Mouse (Mus musculus): ENCODE measurements around the gene Cd70. TPM values are rescaled to one million over a fixed set of nuclear protein-coding genes. Genes with fewer than 3 reads are reported as not detected.
"Not testable (repeated sequence)": the region's sequence is repeated elsewhere in the genome, so short reads cannot be mapped to it uniquely, and the experiment has no call there.

Cd70 gene
- polyA plus RNA-seq, 1 experiment from 2014 or later, result 0.38 TPM

DNA sequence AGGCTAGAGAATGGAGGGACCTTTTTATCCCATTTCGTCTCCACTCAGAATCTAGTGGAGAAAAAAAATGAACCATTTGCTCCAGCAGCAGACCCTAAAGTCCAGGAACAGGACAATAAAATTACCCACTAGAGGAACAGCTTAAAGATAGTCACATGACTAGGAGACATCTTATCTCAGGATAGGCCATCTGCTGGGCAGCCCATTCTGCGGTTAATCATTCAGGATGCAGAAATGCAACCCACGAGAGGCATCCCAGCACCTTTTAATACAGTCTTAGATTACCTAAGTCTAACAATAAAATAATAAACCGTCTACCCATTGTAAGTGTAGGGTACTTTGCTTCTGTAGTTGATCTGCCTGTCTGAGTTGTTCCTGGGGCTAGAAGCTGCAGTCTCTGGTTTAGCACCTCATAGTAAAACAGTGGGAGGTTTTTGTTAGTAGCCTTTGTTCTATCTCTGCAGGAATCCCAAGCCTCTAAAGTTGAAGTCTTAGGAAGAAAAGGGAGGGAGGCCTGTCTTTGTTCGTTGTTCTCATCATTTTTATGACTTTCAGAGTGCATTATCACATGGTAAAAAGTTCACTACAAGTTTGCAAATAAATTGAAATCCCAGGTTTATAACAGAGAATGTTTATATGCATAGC lies 21.2 kb upstream of the Cd70 start:
- no peak overlapping the region for H3K4me2 ChIP-seq
- no peak overlapping the region for H3K27ac ChIP-seq
- H3K36me3 ChIP-seq, result no peaks in the 10 kb centered on the region
- peaks cover 2% of the 10 kb centered on the region; the same call in 1 of the 2 replicates for H3K4me1 ChIP-seq
- H3K9ac ChIP-seq, result no peak overlapping the region
- ATAC-seq (replicated peaks; ENCODE audit: low FRiP score), result no peak
- 36% methylated on average over 5 of the region's 5 CpGs for WGBS
- H3K4me3 ChIP-seq (replicated peaks), result no peak overlapping the region
- H3K9me3 ChIP-seq (replicated peaks), result no peaks in the 10 kb centered on the region
- H3K27me3 ChIP-seq, result no peaks in the 10 kb centered on the region

DNA sequence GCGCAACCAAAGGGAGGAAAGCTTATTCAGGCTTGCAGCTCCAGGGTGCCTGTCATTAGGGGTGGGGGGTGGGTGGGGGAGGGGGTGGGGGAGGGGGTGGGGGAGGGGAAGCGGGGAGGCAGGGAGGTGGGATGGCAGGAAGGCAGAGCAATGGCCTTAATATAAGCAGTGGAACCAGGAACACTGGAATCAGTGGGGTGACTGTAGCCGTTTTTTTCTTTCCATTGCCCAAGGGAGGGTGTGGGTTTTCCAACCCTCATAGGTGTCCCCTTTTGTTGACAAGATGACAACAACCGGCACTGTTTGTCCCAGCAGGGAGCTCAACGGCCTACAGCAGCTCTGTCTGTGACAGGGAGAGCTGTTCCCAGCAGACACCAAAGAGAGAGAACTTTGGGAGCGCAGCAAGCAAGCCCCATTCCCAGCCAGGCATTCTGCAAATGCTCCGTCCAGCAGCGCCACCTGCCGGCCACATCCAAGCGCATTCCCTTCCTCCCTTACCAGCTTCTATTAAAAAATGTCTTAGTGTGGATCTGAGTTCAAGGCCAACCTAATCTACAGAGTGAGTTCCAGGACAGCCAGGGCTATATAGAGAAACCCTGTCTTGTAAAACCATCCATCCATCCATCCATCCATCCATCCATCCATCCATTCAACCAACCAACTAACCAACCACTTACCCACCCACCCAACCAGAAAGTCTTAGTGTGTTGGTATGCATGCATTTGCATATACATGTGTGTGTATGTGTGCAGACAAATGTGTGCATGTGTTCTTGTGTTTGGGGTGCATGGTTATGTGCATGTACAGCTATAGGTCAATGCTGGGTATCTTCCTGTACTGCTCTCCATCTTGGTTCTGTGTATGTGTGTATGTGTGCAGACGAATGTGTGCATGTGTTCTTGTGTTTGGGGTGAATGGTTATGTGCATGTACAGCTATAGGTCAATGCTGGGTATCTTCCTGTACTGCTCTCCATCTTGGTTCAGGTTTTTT lies 17.5 kb upstream of the Cd70 start:
- Histone ChIP-seq H3K36me3 (no peaks in the 10 kb centered on the region), H3K9me3 (replicated peaks) (no peaks in the 10 kb centered on the region), H3K27ac (no peak overlapping the region), H3K4me3 (replicated peaks) (no peak overlapping the region), H3K27me3 (no peaks in the 10 kb centered on the region), H3K9ac (no peak overlapping the region), H3K4me1 (peaks cover 2% of the 10 kb centered on the region; the same call in 1 of the 2 replicates), H3K4me2 (peak overlapping the region; percentile 44)
- 9% methylated on average over 10 of the region's 11 CpGs for WGBS
- peak; percentile 87 for ATAC-seq (replicated peaks; ENCODE audit: low FRiP score)

DNA sequence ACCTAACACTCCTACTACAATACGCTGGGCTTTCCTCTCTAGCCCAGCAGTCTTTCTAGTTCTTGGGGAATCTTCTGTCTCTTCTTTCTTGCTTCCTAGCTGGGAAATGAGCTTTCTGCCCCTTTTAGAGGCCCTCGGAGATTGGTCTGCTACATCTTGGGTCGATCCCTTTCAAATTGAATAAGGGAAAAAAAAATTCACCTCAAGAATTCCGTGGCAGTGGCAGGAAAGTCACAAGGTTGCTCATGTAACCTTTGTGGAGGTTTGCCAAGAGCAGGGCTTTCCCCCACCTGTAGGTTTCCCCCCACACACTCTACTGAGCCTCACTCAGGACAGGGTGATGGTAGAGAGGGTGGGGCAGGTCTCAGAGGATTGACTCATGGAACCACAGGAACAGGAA lies 4.2 kb upstream of the Cd70 start:
- Histone ChIP-seq H3K36me3 (no peaks in the 10 kb centered on the region), H3K27ac (no peak overlapping the region), H3K4me3 (replicated peaks) (no peak overlapping the region), H3K27me3 (peaks cover 21% of the 10 kb centered on the region), H3K4me1 (peaks cover 10% of the 10 kb centered on the region), H3K4me2 (no peak overlapping the region), H3K9me3 (replicated peaks) (no peaks in the 10 kb centered on the region), H3K9ac (no peak overlapping the region)
- ATAC-seq (replicated peaks; ENCODE audit: low FRiP score), result no peak
- WGBS, result 83% methylated on average over 4 of the region's 4 CpGs

DNA sequence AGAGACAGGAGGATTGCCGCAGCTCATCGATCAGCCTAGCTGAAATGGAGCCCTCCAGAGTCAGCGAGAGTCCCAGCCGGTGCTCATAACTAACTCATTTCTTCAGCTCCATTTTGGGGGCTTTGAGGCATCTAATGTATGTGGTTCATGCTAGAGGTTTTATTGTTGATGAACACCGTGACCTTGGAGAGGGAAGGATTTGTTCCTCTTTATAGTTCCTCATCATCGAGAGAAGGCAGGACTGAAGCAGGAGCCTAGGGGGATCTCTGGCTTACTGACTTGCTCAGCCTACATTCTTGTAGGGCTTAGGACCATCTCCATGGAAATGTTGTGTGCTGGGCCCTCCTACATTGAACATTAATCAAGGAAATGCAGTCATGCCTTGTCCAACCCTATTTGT lies 3.4 kb upstream of the Cd70 start:
- no peak overlapping the region for H3K9ac ChIP-seq
- no peaks in the 10 kb centered on the region for H3K9me3 ChIP-seq (replicated peaks)
- H3K4me3 ChIP-seq (replicated peaks), result no peak overlapping the region
- 85% methylated on average over 6 of the region's 6 CpGs for WGBS
- H3K27ac ChIP-seq, result no peak overlapping the region
- ATAC-seq (replicated peaks; ENCODE audit: low FRiP score), result no peak
- H3K4me1 ChIP-seq, result peaks cover 10% of the 10 kb centered on the region
- peaks cover 29% of the 10 kb centered on the region for H3K27me3 ChIP-seq
- no peaks in the 10 kb centered on the region for H3K36me3 ChIP-seq
- no peak overlapping the region for H3K4me2 ChIP-seq

DNA sequence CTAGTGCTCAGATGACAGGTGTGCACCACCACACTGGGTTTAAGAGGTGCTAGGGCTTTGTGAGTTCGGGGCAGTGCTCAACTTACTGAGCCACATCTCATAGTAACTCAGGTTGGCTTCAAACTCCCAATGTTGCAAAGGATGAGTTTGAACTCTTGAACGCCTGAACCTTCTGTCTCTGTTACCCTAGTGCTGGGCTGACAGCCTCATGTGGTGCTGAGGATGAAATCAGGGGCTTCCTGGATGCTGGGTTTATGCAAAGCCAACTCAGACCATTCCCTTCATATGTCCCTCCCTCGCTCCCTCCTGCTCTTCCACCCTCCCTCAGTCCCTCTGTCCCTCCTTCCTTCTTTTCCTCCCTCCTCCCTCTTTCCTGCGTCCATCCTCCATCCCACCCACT lies 1.2 kb downstream of the Cd70 start:
- Histone ChIP-seq H3K36me3 (no peaks in the 10 kb centered on the region), H3K9me3 (replicated peaks) (no peaks in the 10 kb centered on the region), H3K27me3 (peaks cover 51% of the 10 kb centered on the region), H3K4me2 (no peak overlapping the region), H3K9ac (no peak overlapping the region), H3K4me1 (peaks cover 10% of the 10 kb centered on the region), H3K4me3 (replicated peaks) (no peak overlapping the region), H3K27ac (no peak overlapping the region)
- ATAC-seq (replicated peaks; ENCODE audit: low FRiP score), result no peak
- 68% methylated on average over 4 of the region's 4 CpGs for WGBS

DNA sequence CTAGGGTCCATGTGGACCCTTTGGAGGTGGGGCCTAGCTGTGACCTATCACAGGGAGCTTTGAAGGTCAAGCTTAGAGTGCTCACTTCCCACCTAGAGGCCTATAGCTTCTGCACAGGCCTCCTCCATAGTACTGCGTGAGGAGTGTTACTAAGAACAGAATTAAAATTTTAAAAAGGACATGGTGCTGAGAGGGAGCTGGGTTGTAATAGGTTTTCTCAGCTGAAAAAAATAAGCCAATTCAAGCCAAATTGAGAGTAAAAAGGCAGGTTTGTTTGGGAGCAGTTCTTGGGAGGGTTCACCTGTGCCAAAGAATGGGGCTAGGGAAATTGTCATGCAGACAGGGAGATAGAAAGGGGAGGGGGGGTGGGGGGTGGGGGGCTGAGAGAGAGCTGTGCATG lies 4.5 kb downstream of the Cd70 start:
- no peak for ATAC-seq (replicated peaks; ENCODE audit: low FRiP score)
- H3K27ac ChIP-seq, result no peak overlapping the region
- no peak overlapping the region for H3K4me3 ChIP-seq (replicated peaks)
- H3K27me3 ChIP-seq, result peaks cover 43% of the 10 kb centered on the region
- 66% methylated on average over 1 of the region's 1 CpGs for WGBS
- H3K9me3 ChIP-seq (replicated peaks), result no peaks in the 10 kb centered on the region
- no peak overlapping the region for H3K4me2 ChIP-seq
- peaks cover 10% of the 10 kb centered on the region for H3K4me1 ChIP-seq
- H3K36me3 ChIP-seq, result no peaks in the 10 kb centered on the region
- H3K9ac ChIP-seq, result no peak overlapping the region

DNA sequence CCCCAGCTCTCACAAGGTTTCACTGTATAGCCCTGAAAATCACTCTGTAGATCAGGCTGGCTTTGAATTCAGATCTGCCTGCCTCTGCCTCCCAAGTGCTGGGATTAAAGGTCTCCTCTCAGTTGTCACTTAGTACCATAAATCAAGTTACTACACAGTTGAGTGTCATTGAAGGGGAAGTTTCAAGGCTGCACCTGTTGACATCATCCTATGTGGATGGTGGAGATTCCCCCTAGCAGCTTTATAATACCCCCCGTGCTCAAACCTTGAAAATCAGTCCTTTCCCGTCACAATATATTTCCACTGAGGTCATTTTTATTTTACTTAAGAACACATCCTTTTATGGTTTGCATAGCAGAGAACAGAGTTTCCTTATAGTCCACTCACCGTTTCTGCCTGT lies 5.9 kb downstream of the Cd70 start:
- H3K27ac ChIP-seq, result no peak overlapping the region
- H3K4me3 ChIP-seq (replicated peaks), result no peak overlapping the region
- no peak overlapping the region for H3K4me2 ChIP-seq
- peaks cover 29% of the 10 kb centered on the region for H3K27me3 ChIP-seq
- WGBS, result 83% methylated on average over 3 of the region's 3 CpGs
- no peak for ATAC-seq (replicated peaks; ENCODE audit: low FRiP score)
- no peak overlapping the region for H3K9ac ChIP-seq
- H3K4me1 ChIP-seq, result no peaks in the 10 kb centered on the region; the same call in 1 of the 2 replicates
- H3K9me3 ChIP-seq (replicated peaks), result no peaks in the 10 kb centered on the region
- H3K36me3 ChIP-seq, result no peaks in the 10 kb centered on the region

DNA sequence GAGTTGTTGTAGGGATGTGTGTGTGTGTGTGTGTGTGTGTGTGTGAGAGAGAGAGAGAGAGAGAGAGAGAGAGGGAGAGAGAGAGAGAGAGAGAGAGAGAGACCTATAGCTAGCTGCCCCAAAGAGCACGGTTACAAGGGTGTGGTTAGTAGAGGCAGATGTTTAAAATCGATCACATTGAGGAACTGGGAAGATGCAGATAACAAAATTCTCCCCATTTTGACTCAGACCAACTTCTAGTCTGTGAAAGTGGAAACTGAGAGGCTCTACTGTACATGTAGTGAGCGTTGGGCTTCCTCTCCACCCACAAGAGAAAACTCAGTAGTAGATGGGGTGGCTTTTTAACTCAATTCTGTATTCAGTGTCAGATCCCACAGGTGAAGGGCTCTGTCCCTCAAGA lies 9.9 kb downstream of the Cd70 start:
- Histone ChIP-seq H3K27ac (no peak overlapping the region), H3K36me3 (no peaks in the 10 kb centered on the region), H3K4me2 (no peak overlapping the region), H3K9me3 (replicated peaks) (no peaks in the 10 kb centered on the region), H3K27me3 (peaks cover under 1% of the 10 kb centered on the region; the same call in 1 of the 2 replicates), H3K4me1 (no peaks in the 10 kb centered on the region), H3K9ac (no peak overlapping the region), H3K4me3 (replicated peaks) (no peak overlapping the region)
- 97% methylated on average over 3 of the region's 3 CpGs for WGBS
- no peak for ATAC-seq (replicated peaks; ENCODE audit: low FRiP score)

DNA sequence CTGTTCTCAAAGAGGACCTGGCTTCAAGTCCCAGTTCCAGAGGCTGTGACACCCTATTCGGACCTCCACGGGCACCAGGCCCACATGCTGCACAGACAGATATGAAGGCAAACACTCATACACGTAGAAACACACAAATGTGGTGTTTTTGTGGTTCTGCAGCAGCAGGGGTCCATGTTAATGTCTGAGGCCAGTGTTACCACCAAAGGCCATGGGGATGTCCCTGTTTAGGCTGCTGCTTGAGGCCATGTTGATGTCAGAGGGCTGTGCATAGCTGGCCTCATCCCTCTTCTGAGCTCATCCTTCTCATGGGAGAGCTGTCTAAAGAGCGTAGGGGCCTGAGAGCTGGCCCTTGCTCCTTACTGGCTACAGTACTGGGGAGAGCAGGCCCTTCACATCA lies 10.9 kb downstream of the Cd70 start:
- Histone ChIP-seq H3K9ac (no peak overlapping the region), H3K9me3 (replicated peaks) (no peaks in the 10 kb centered on the region), H3K4me3 (replicated peaks) (no peak overlapping the region), H3K27ac (no peak overlapping the region), H3K36me3 (no peaks in the 10 kb centered on the region), H3K4me1 (no peaks in the 10 kb centered on the region), H3K27me3 (peaks cover 5% of the 10 kb centered on the region; the same call in 1 of the 2 replicates), H3K4me2 (no peak overlapping the region)
- ATAC-seq (replicated peaks; ENCODE audit: low FRiP score), result no peak
- WGBS, result 89% methylated on average over 4 of the region's 4 CpGs

DNA sequence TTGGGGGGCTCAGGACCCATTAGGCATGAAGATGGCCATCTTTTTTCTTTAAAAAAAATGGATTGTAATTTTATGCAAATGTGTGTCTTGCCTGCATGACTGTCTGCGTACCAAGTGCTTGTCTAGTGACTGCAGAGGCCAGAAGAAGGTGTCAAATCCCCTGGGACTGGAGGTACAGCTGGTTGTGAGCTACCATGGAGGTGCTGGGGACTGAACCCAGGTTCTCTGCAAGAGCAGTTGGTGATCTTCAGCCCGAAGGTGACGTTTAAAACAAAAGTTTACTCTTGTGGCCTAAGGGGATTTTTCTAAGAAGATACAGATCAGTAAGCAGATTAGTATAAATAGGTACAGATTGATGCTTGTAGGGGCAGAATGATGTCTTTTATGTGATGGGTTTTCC lies 13.9 kb downstream of the Cd70 start:
- Histone ChIP-seq H3K27me3 (peaks cover 5% of the 10 kb centered on the region; the same call in 1 of the 2 replicates), H3K4me1 (no peaks in the 10 kb centered on the region), H3K4me2 (no peak overlapping the region), H3K4me3 (replicated peaks) (no peak overlapping the region), H3K9me3 (replicated peaks) (no peaks in the 10 kb centered on the region), H3K27ac (no peak overlapping the region), H3K36me3 (no peaks in the 10 kb centered on the region), H3K9ac (no peak overlapping the region)
- 80% methylated on average over 3 of the region's 3 CpGs for WGBS
- ATAC-seq (replicated peaks; ENCODE audit: low FRiP score), result no peak

DNA sequence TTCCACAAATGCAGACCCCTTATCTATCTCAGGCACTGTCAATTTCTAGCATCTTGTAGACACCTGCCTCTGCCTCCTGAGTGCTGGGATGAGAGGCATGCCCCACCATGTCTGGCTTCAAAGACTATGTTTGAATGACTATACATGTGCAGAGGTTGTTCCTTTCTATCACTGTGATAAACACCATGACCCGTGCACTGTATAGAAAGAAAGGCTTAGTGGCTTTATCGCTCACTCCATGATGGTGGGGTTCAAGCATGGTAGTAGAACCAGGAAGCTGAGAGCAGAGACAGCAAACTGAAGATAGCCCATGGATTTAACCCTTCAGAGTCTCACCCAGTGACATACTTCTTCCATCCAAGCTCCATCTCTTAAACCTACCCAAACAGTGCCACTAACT lies 14.9 kb downstream of the Cd70 start:
- 73% methylated on average over 2 of the region's 2 CpGs for WGBS
- Histone ChIP-seq H3K9me3 (replicated peaks) (no peaks in the 10 kb centered on the region), H3K27me3 (peaks cover 5% of the 10 kb centered on the region; the same call in 1 of the 2 replicates), H3K9ac (no peak overlapping the region), H3K27ac (no peak overlapping the region), H3K4me1 (no peaks in the 10 kb centered on the region), H3K4me3 (replicated peaks) (no peak overlapping the region), H3K4me2 (no peak overlapping the region), H3K36me3 (no peaks in the 10 kb centered on the region)
- no peak for ATAC-seq (replicated peaks; ENCODE audit: low FRiP score)

DNA sequence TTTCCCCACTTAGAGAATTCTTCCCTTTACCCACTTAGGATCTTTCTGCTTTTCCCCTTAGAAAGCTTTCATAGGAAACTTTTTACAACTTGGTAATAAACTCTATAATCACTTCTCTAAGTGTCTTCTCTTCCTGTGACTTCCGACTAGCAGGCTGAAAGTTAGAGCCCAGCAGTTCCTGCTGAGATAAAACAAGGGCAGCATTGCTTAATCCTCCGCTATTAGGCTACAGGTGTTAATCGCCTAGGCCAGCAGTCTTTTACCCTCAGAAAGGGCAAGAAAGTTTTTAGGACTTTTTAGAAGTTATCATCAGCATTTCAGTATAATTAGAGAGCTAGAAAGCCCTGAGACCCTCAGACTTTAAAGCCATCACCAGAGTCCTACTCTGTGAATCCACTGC lies 15.6 kb downstream of the Cd70 start:
- H3K9me3 ChIP-seq (replicated peaks); H3K4me1 ChIP-seq; H3K4me2 ChIP-seq; H3K9ac ChIP-seq; H3K27me3 ChIP-seq; H3K36me3 ChIP-seq; H3K4me3 ChIP-seq (replicated peaks); H3K27ac ChIP-seq; ATAC-seq (replicated peaks; ENCODE audit: low FRiP score): not testable (repeated sequence)
- whole genome bisulfite sequencing, result 7% methylated on average over 3 of the region's 3 CpGs
